Comparison of ENCODE assay signal across 9 mouse cellular contexts in genomic region chr7:67462591-67462990, GRCm38 (mm10).
A peak's percentile ranks its signal among the peaks of the same experiment; 100 is the strongest.
DNase-seq lines count a peak whose midpoint lies in the region; ATAC-seq and TF ChIP-seq lines count a peak whose summit lies in the region.
"Had no signal": no experiment of that assay in that cellular context is flagged by ENCODE, and none has a peak within 500 bp of the region (broad histone marks: within the 10 kb centered on the region; RNA-seq: fewer than 3 reads in every experiment).

No protein-coding gene starts in this region.

- DNase-seq in left cerebral cortex, adult 2 months (ENCODE audit: extremely low spot score in 1 of 2, low spot score in 2 of 2): no peak
- DNase-seq in left cerebral cortex, adult 18-20 months (ENCODE audit: low spot score in 2 of 2): no peak
- no peak for DNase-seq in kidney, postnatal 0 days (ENCODE audit: low spot score)
- DNase-seq in right cerebral cortex, postnatal 4 days: no peak

- no peaks in the 10 kb centered on the region for H3K27me3 ChIP-seq in heart, embryonic 14.5 days (ENCODE audit: control insufficient read depth, insufficient read depth, low read length)
- H3K27me3 ChIP-seq in kidney, postnatal 0 days (ENCODE audit: insufficient read depth, low read length): no peaks in the 10 kb centered on the region
- H3K27me3 ChIP-seq in neural tube, embryonic 14.5 days (ENCODE audit: control insufficient read depth, insufficient read depth, low read length): no peaks in the 10 kb centered on the region
- no peaks in the 10 kb centered on the region for H3K27me3 ChIP-seq in intestine, embryonic 16.5 days (replicated peaks; ENCODE audit: control insufficient read depth, insufficient read depth, low read length)
- H3K27me3 ChIP-seq: Patski had no signal

- intact Hi-C loops in left cerebral cortex, adult 2 months (cut with DNase I): loop anchor here (5.0 kb wide), 1 partner anchor 90 kb away; the partner anchor contains the start of gene Mef2a

- no peak overlapping the region for H3K4me3 ChIP-seq in left cerebral cortex, adult 2 months
- H3K4me3 ChIP-seq in heart, embryonic 14.5 days (ENCODE audit: control insufficient read depth in 1 of 2, insufficient read depth in 1 of 2, low read depth in 1 of 2, low read length in 2 of 2): no peak overlapping the region
- H3K4me3 ChIP-seq in kidney, postnatal 0 days (replicated peaks; ENCODE audit: low read depth, low read length): no peak overlapping the region
- no peak overlapping the region for H3K4me3 ChIP-seq in neural tube, embryonic 14.5 days (ENCODE audit: low read depth, low read length)
- no peak overlapping the region for H3K4me3 ChIP-seq in intestine, embryonic 16.5 days (ENCODE audit: low read length)
- H3K4me3 ChIP-seq: limb, embryonic 13.5 days had no signal

- ATAC-seq in heart, embryonic 14.5 days (ENCODE audit: insufficient number of reproducible peaks, insufficient read depth, low FRiP score, low read depth): no peak
- ATAC-seq in kidney, postnatal 0 days (replicated peaks; ENCODE audit: low FRiP score, low read depth): no peak
- ATAC-seq in neural tube, embryonic 14.5 days (ENCODE audit: low read depth): peak; percentile 32; the same call in 1 of the 2 replicates
- ATAC-seq in intestine, embryonic 16.5 days: no peak
- ATAC-seq: Patski had no signal

- no peaks in the 10 kb centered on the region for H3K36me3 ChIP-seq in heart, embryonic 14.5 days (ENCODE audit: control insufficient read depth, insufficient read depth, low read length)
- H3K36me3 ChIP-seq in kidney, postnatal 0 days (ENCODE audit: insufficient read depth, low read length): no peaks in the 10 kb centered on the region
- H3K36me3 ChIP-seq in neural tube, embryonic 14.5 days (ENCODE audit: control insufficient read depth, insufficient read depth, low read length): no peaks in the 10 kb centered on the region
- no peaks in the 10 kb centered on the region for H3K36me3 ChIP-seq in intestine, embryonic 16.5 days (ENCODE audit: control insufficient read depth, insufficient read depth, low read length)
- H3K36me3 ChIP-seq: limb, embryonic 13.5 days had no signal

- peak overlapping the region; percentile 50 for H3K27ac ChIP-seq in left cerebral cortex, adult 2 months
- H3K27ac ChIP-seq in heart, embryonic 14.5 days (replicated peaks in 1 of 2; ENCODE audit: control insufficient read depth in 1 of 2, insufficient read depth in 1 of 2, low read depth in 2 of 2, low read length in 2 of 2): peak overlapping the region; percentile 60 to 69
- H3K27ac ChIP-seq in kidney, postnatal 0 days: peak overlapping the region; percentile 37
- no peak overlapping the region for H3K27ac ChIP-seq in neural tube, embryonic 14.5 days (ENCODE audit: low read depth, low read length)
- no peak overlapping the region for H3K27ac ChIP-seq in intestine, embryonic 16.5 days (ENCODE audit: low read length)
- H3K27ac ChIP-seq: limb, embryonic 13.5 days had no signal

- H3K4me2 ChIP-seq in heart, embryonic 14.5 days (ENCODE audit: low read length): 0 out of 2 replicates have a peak overlapping the region, but pooled peaks have one; percentile 2
- H3K4me2 ChIP-seq in kidney, postnatal 0 days (ENCODE audit: low read length): no peak overlapping the region
- no peak overlapping the region for H3K4me2 ChIP-seq in neural tube, embryonic 14.5 days (ENCODE audit: low read depth, low read length)
- H3K4me2 ChIP-seq in intestine, embryonic 16.5 days (ENCODE audit: low read depth, low read length): no peak overlapping the region
- H3K4me2 ChIP-seq: limb, embryonic 13.5 days had no signal

- H3K9me3 ChIP-seq in heart, embryonic 14.5 days (ENCODE audit: control insufficient read depth, low read length): no peaks in the 10 kb centered on the region
- no peaks in the 10 kb centered on the region for H3K9me3 ChIP-seq in kidney, postnatal 0 days (replicated peaks; ENCODE audit: low read length)
- no peaks in the 10 kb centered on the region for H3K9me3 ChIP-seq in neural tube, embryonic 14.5 days (ENCODE audit: control insufficient read depth, low read length)
- H3K9me3 ChIP-seq in intestine, embryonic 16.5 days (ENCODE audit: control insufficient read depth, low read length): no peaks in the 10 kb centered on the region
- H3K9me3 ChIP-seq: limb, embryonic 13.5 days had no signal

- TF ChIP-seq CTCF in left cerebral cortex, adult 2 months (IDR thresholded peaks at IDR 0.05): no peak
- no peak for TF ChIP-seq CTCF in kidney, postnatal 0 days (IDR thresholded peaks at IDR 0.05; ENCODE audit: low read depth)

- 14% methylated on average over 9 of the region's 9 CpGs for WGBS in heart, embryonic 14.5 days
- WGBS in kidney, postnatal 0 days: 46% methylated on average over 9 of the region's 9 CpGs
- 52% methylated on average over 9 of the region's 9 CpGs for WGBS in neural tube, embryonic 14.5 days
- 56% methylated on average over 9 of the region's 9 CpGs for WGBS in intestine, embryonic 16.5 days

- peaks cover 50 to 53% of the 10 kb centered on the region in 2 experiments for H3K4me1 ChIP-seq in heart, embryonic 14.5 days (ENCODE audit: control insufficient read depth in 2 of 2, insufficient read depth in 2 of 2, low read length in 2 of 2)
- H3K4me1 ChIP-seq in kidney, postnatal 0 days (replicated peaks; ENCODE audit: insufficient read depth, low read length): peaks cover 25% of the 10 kb centered on the region; the same call in 1 of the 2 replicates
- 0 out of 2 replicates have a peak, but pooled peaks cover 4% of the 10 kb centered on the region for H3K4me1 ChIP-seq in neural tube, embryonic 14.5 days (ENCODE audit: control insufficient read depth, insufficient read depth, low read length)
- 0 out of 2 replicates have a peak, but pooled peaks cover 3% of the 10 kb centered on the region for H3K4me1 ChIP-seq in intestine, embryonic 16.5 days (ENCODE audit: control insufficient read depth, insufficient read depth, low read length)

- peak overlapping the region; percentile 8; the same call in 1 of the 2 replicates for H3K9ac ChIP-seq in heart, embryonic 14.5 days (ENCODE audit: low read length)
- H3K9ac ChIP-seq in kidney, postnatal 0 days (ENCODE audit: low read depth, low read length): no peak overlapping the region
- no peak overlapping the region for H3K9ac ChIP-seq in neural tube, embryonic 14.5 days (replicated peaks; ENCODE audit: low read depth, low read length)
- no peak overlapping the region for H3K9ac ChIP-seq in intestine, embryonic 16.5 days (ENCODE audit: low read depth, low read length)
- H3K9ac ChIP-seq: limb, embryonic 13.5 days had no signal

Comparison
In these comparisons a context has a peak if more than half of its experiments do, and no peak if none do; other contexts are left out.
1. H3K27ac ChIP-seq: peak in left cerebral cortex, adult 2 months (single experiment), heart, embryonic 14.5 days (2 of 2) and kidney, postnatal 0 days (single experiment); none in neural tube, embryonic 14.5 days (single experiment) and intestine, embryonic 16.5 days (single experiment).